Mouse (Mus musculus) C2C12 (cell line): Measurements from ENCODE around the gene Ttc9c. TPM values are rescaled to one million over a fixed set of nuclear protein-coding genes. Genes with fewer than 3 reads are reported as not detected.

Experiments used
- H3K27me3 ChIP-seq: one replicate; pipeline ENCODE4 v1.6.1; 2011; ENCODE audit not compliant: control insufficient read depth, insufficient read depth, insufficient read length
- H3K36me3 ChIP-seq: one replicate; pipeline ENCODE4 v1.6.1; 2011; ENCODE audit not compliant: control insufficient read depth, insufficient read depth
- H3K4me3 ChIP-seq: one replicate; pipeline ENCODE4 v1.5.1; 2011; ENCODE audit warnings: mild to moderate bottlenecking, control low read depth; ENCODE audit not compliant: poor library complexity, insufficient read depth, severe bottlenecking
- H3K79me2 ChIP-seq: one replicate; pipeline ENCODE4 v1.6.1; 2011; ENCODE audit not compliant: control insufficient read depth, insufficient read depth
- H3K79me3 ChIP-seq: one replicate; pipeline ENCODE4 v1.6.1; 2011; ENCODE audit warnings: low read depth, control low read depth
- H3ac ChIP-seq: one replicate; pipeline ENCODE3; 2011; ENCODE audit warnings: low read depth; ENCODE audit not compliant: control insufficient read depth, insufficient read length
- CEBPB ChIP-seq: IDR thresholded peaks from one replicate; pipeline ENCODE4 v1.6.1; 2011; ENCODE audit warnings: low read depth, mild to moderate bottlenecking, control low read depth, moderate library complexity
- CTCF ChIP-seq: IDR thresholded peaks from one replicate; pipeline ENCODE4 v1.5.1; 2011; ENCODE audit not compliant: control insufficient read depth, insufficient read depth, insufficient read length
- FOSL1 ChIP-seq: IDR thresholded peaks from one replicate; pipeline ENCODE4 v1.8.0; 2011; ENCODE audit warnings: mild to moderate bottlenecking, low read length; ENCODE audit not compliant: poor library complexity, insufficient read depth, severe bottlenecking
- MAX ChIP-seq: IDR thresholded peaks from one replicate; pipeline ENCODE4 v1.6.1; 2011; ENCODE audit warnings: mild to moderate bottlenecking, control low read depth
- MYOD1 ChIP-seq: IDR thresholded peaks from one replicate; pipeline ENCODE4 v1.6.1; 2011; ENCODE audit warnings: low read depth; ENCODE audit not compliant: control insufficient read depth, insufficient read length
- MYOG ChIP-seq: IDR thresholded peaks from one replicate; pipeline ENCODE4 v1.6.1; 2011; ENCODE audit not compliant: control insufficient read depth, insufficient read length; ENCODE audit errors: extremely low read depth
- USF1 ChIP-seq: IDR thresholded peaks from one replicate; pipeline ENCODE4 v1.6.1; 2011; ENCODE audit warnings: low read depth, mild to moderate bottlenecking, control low read depth, moderate library complexity
- polyA plus RNA-seq: library from polyadenylated mRNA; unstranded; fragments of >200 nt; fragmentation: generic; extraction: Trizol; gene quantifications from one replicate; pipeline ENCODE4 v1.2.1, GENCODE M21; 2012; ENCODE audit warnings: missing spikeins

Gene Ttc9c
- polyA plus RNA-seq, 1 experiment: 17.7 TPM

DNA sequence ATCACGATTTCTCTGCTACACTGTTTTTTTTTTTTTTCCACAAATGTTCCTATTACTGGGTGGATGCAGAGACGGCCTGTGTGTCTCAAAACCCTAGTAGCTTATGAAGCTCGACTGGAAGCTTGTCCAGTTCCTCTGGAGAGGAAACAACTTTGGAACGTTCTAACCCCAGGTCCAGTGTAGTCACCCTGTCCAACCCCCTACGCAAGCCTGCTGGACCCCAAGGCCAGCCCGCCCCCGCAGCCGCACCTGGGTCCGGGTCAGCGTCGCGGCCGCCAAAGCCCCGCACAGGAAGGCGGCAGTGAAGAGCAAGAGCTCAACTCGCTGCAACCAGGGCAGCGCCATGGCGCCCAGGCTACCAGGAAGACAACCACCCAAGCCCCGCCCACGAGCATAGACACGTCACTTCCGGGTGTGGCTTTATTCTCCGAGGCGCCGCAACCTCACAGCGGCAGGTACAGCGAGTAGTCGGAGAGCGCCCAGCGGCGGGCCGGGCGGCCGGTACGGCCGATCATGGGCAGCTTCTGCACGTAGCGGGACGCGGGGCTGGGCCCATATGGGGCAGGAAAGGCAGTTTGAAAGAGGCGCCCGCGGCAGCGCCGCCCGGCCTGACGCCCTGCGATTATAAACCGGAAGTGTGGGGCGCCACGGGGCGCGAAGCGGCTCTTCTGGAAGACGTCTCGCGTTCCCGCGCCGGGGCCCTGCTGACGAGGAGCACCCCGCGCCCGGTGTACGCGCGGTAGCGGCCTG, 44.9 kb downstream of the Ttc9c start, which contains the start of gene Tmem179b:
Gene Tmem179b, minus strand, starts transcription at position 382 of the 750 bp plus-strand sequence.
- peaks cover 50% of the 10 kb centered on the region for H3K79me2 ChIP-seq
- H3K27me3 ChIP-seq: no peaks in the 10 kb centered on the region
- H3K36me3 ChIP-seq: peaks cover 65% of the 10 kb centered on the region
- peak within 1 kb of the TSS; percentile 68 for H3K4me3 ChIP-seq
- peaks cover 14% of the 10 kb centered on the region for H3K79me3 ChIP-seq
- TF ChIP-seq CTCF (no peak), MAX (peak; percentile 15), MYOG (no peak), FOSL1 (no peak)
- H3ac ChIP-seq: peak within 1 kb of the TSS; percentile 92

DNA sequence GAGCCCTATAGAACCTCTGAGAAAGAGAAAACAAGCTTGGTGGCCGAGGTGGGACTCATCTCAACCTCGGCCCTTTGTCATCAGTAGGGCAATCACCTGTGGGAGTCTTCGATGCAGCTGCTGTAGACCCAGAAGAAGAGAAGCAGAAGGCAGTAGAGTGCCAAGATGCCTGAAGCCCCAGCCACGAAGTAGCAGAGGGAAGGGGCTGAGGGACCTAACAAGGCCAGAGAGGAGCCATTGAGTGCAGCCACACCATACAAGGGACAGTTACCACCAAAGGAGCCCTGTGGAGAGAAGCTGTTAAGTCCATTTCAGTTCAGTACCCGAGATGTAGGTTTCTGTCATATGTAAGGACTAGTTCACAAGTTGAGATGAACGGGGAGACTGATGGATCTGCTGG, 45.7 kb downstream of the Ttc9c start:
- Histone ChIP-seq H3K27me3 (no peaks in the 10 kb centered on the region), H3K79me3 (peaks cover 14% of the 10 kb centered on the region), H3K36me3 (peaks cover 69% of the 10 kb centered on the region), H3ac (peak overlapping the region; percentile 60), H3K4me3 (no peak overlapping the region), H3K79me2 (peaks cover 50% of the 10 kb centered on the region)
- TF ChIP-seq USF1 (no peak), CEBPB (no peak), FOSL1 (no peak), CTCF (no peak), MAX (no peak), MYOG (no peak), MYOD1 (no peak)

DNA sequence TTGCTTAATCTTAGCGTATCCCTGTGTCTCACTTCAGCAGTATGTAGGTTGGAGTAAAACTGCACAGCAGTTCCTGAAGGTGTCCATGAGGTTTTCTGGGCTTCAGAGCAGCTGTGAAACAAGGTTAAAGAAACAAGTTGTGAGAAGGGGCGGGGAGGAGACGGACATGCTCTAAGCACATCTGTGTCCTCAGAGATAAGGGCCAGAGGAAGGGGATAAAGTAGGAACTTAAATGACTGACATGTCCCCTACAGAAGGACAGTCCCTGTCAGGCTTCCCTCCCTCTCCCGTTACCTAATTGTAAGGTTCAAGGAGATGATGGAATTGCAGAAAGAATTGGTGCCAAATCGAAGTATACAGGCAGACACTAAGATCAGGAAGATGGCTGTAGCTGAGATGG, 46.1 kb downstream of the Ttc9c start:
- H3K36me3 ChIP-seq: peaks cover 69% of the 10 kb centered on the region
- H3K27me3 ChIP-seq: no peaks in the 10 kb centered on the region
- no peak overlapping the region for H3K4me3 ChIP-seq
- H3ac ChIP-seq: no peak overlapping the region
- H3K79me2 ChIP-seq: peaks cover 50% of the 10 kb centered on the region
- peaks cover 14% of the 10 kb centered on the region for H3K79me3 ChIP-seq
- TF ChIP-seq MYOD1 (no peak), CEBPB (no peak), USF1 (no peak), MYOG (no peak), MAX (no peak), FOSL1 (no peak), CTCF (no peak)

DNA sequence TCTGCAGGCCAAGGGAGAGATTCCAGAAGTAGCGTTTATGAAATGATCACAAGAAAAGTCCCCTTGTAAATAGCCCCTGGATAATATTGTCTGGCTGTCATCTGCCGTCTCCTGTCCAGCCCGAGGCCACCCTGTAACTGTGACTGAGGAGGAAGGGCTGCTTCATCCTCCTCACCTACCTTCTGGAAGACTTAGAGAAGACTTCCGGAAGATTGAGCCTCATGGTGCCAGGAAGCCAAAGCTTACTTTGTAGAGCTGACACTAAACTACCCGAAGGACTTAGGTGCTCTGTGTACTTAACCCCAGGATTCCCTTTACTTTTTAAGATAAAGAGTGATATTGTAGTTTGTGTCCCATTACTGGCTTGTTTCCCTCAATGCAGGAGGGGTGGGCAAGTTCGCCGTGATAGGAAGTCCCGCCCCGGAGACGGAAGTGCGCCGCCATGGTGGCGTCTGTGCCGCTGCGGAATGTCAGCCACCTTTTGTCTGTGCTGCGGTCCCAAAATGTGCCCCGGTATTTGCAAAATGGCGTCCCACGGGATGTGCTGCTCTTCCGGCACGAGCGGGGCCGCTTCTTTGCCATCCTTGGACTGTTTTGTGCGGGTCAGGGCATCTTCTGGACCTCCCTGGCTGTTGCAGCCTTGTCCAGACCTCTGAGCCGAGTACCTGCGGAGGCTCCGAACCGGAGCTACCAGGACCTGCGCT, 48.4 kb downstream of the Ttc9c start, which contains the start of gene Tmem223:
Gene Tmem223, plus strand, starts transcription at position 430 of the 704 bp plus-strand sequence.
- H3K79me3 ChIP-seq: peaks cover 13% of the 10 kb centered on the region
- peak within 1 kb of the TSS; percentile 50 for H3ac ChIP-seq
- TF ChIP-seq USF1 (no peak), MAX (no peak), CTCF (no peak), FOSL1 (no peak), MYOG (no peak), CEBPB (no peak), MYOD1 (no peak)
- peaks cover 46% of the 10 kb centered on the region for H3K79me2 ChIP-seq
- no peaks in the 10 kb centered on the region for H3K27me3 ChIP-seq
- H3K36me3 ChIP-seq: peaks cover 76% of the 10 kb centered on the region
- H3K4me3 ChIP-seq: peak within 1 kb of the TSS; percentile 51

DNA sequence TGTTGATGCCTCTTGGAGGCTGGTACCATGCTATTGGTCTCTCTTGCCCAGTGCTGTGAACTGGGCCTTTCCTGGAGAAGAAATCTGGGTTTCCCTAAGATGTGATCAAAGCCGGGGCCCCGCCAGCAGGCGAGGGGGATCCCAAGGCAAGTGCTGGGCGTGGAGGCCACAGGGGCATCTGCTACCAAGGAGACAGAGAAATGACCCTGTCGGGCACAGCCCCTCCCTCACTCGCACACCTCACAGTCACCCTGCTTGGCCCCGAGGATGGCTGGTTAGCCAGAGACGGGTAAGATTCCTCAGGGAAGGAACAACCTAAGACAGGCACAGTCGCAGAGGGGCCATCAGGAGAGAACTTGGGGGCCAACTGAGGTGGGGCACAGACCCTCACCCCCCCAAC, 53.6 kb downstream of the Ttc9c start:
- Histone ChIP-seq H3K4me3 (no peak overlapping the region), H3K36me3 (peaks cover 87% of the 10 kb centered on the region)

More for the DNA sequence above, 53.6 kb downstream of the Ttc9c start:
- H3K79me3 ChIP-seq: peaks cover 23% of the 10 kb centered on the region
- peaks cover 33% of the 10 kb centered on the region for H3K79me2 ChIP-seq
- H3K27me3 ChIP-seq: no peaks in the 10 kb centered on the region
- no peak overlapping the region for H3ac ChIP-seq
- TF ChIP-seq FOSL1: no peak
- TF ChIP-seq USF1: no peak
- no peak for TF ChIP-seq MYOG
- TF ChIP-seq MYOD1: no peak
- TF ChIP-seq CEBPB: no peak
- TF ChIP-seq MAX: no peak
- no peak for TF ChIP-seq CTCF
